Mouse (Mus musculus): ENCODE results near the gene Ccdc107.
"Not testable (repeated sequence)": the region's sequence is repeated elsewhere in the genome, so short reads cannot be mapped to it uniquely, and the experiment has no call there.

The Ccdc107 gene

GRCm38 (mm10) chr4:43492821-43493185 is at the start of gene Ccdc107:
Ccdc107 (plus strand) TSS chr4:43492900.
- DNase-seq = peak; percentile 85

GRCm38 (mm10) chr4:43443511-43443910 is 49.2 kb upstream of the Ccdc107 start:
- no peak for DNase-seq

- DNase-seq = no peak
Measured at GRCm38 (mm10) chr4:43447251-43447650, 45.4 kb upstream of the Ccdc107 start.

- DNase-seq = no peak
Measured at GRCm38 (mm10) chr4:43448554-43448953, 44.1 kb upstream of the Ccdc107 start.

- no peak for DNase-seq
Measured at GRCm38 (mm10) chr4:43452315-43452714, 40.4 kb upstream of the Ccdc107 start.

- DNase-seq = no peak
Measured at GRCm38 (mm10) chr4:43453413-43453812, 39.3 kb upstream of the Ccdc107 start.

GRCm38 (mm10) chr4:43454041-43454836 is 38.5 kb upstream of the Ccdc107 start, which contains the start of gene Cd72:
Cd72 (minus strand) TSS chr4:43454628.
- no peak for DNase-seq

- DNase-seq = no peak
Measured at GRCm38 (mm10) chr4:43456470-43456869, 36.2 kb upstream of the Ccdc107 start.

GRCm38 (mm10) chr4:43457124-43457523 is 35.6 kb upstream of the Ccdc107 start:
- no peak for DNase-seq

- DNase-seq = no peak
Measured at GRCm38 (mm10) chr4:43463102-43463501, 29.6 kb upstream of the Ccdc107 start.

- no peak for DNase-seq
Measured at GRCm38 (mm10) chr4:43465935-43466334, 26.8 kb upstream of the Ccdc107 start.

- no peak for DNase-seq
Measured at GRCm38 (mm10) chr4:43466872-43467271, 25.8 kb upstream of the Ccdc107 start.

GRCm38 (mm10) chr4:43470301-43470700 is 22.4 kb upstream of the Ccdc107 start:
- no peak for DNase-seq

- no peak for DNase-seq
Measured at GRCm38 (mm10) chr4:43473636-43474035, 19.1 kb upstream of the Ccdc107 start.

GRCm38 (mm10) chr4:43476604-43477003 is 16.1 kb upstream of the Ccdc107 start:
- DNase-seq = no peak

GRCm38 (mm10) chr4:43477857-43478533 is 14.7 kb upstream of the Ccdc107 start:
- DNase-seq = peak; percentile 75

GRCm38 (mm10) chr4:43478534-43478858 is 14.2 kb upstream of the Ccdc107 start:
- DNase-seq = no peak

GRCm38 (mm10) chr4:43478906-43479832 is 13.5 kb upstream of the Ccdc107 start:
- DNase-seq = peak; percentile 79

- no peak for DNase-seq
Measured at GRCm38 (mm10) chr4:43480985-43481384, 11.7 kb upstream of the Ccdc107 start.

GRCm38 (mm10) chr4:43481894-43482456 is 10.7 kb upstream of the Ccdc107 start:
- DNase-seq = no peak

GRCm38 (mm10) chr4:43482591-43482990 is 10.1 kb upstream of the Ccdc107 start:
- DNase-seq = no peak

GRCm38 (mm10) chr4:43483535-43484091 is 9.1 kb upstream of the Ccdc107 start, which contains the start of gene Sit1:
Sit1 (minus strand) TSS chr4:43483734.
- DNase-seq = no peak

- DNase-seq = not testable (repeated sequence)
Measured at GRCm38 (mm10) chr4:43485666-43486065, 7.0 kb upstream of the Ccdc107 start.
